Mouse (Mus musculus) CH12.LX (cell line): ENCODE measurements around the gene Zfp277. TPM values are rescaled to one million over a fixed set of nuclear protein-coding genes. Genes with fewer than 3 reads are reported as not detected.

Experiments
- DNase-seq: peaks from one replicate; pipeline ENCODE4 v3.0.0-alpha.2; 2013; ENCODE audit errors: extremely low read depth
- H3K27ac ChIP-seq: 2 replicates; pipeline ENCODE4 v1.5.1; 2012; ENCODE audit warnings: low read depth, mild to moderate bottlenecking, control low read depth, moderate library complexity; ENCODE audit not compliant: insufficient read depth
- H3K27me3 ChIP-seq: replicated peaks from 2 replicates; pipeline ENCODE3; 2012; ENCODE audit warnings: inconsistent platforms
- H3K36me3 ChIP-seq, 2 experiments: replicated peaks in 1 of 2; 2 replicates each; pipeline versions ENCODE3 to v1.6.1; 2012; ENCODE audit warnings: inconsistent platforms in 1 of 2, low read length in 1 of 2, mild to moderate bottlenecking in 1 of 2, mixed read lengths in 1 of 2, moderate library complexity in 1 of 2; ENCODE audit not compliant: control insufficient read depth in 1 of 2, insufficient read depth in 1 of 2
- H3K4me1 ChIP-seq, 2 experiments: 2 replicates each; pipeline ENCODE4 v1.6.1; 2012; ENCODE audit warnings: inconsistent platforms in 1 of 2, moderate library complexity in 1 of 2; ENCODE audit not compliant: insufficient read depth in 2 of 2, control insufficient read depth in 1 of 2
- H3K4me2 ChIP-seq: 2 replicates; pipeline ENCODE4 v1.6.1; 2012; ENCODE audit warnings: low read depth, mild to moderate bottlenecking, control low read depth; ENCODE audit not compliant: poor library complexity, insufficient read depth, severe bottlenecking
- H3K4me3 ChIP-seq, 3 experiments: fragments of 150-350 bp in 1 of 3; sonication (generic) in 1 of 3; replicated peaks in 1 of 3; 2 replicates each; pipeline versions ENCODE3 to v1.5.1; 2011 to 2012; ENCODE audit warnings: low read depth in 2 of 3, low read length in 2 of 3, mild to moderate bottlenecking in 2 of 3, moderate library complexity in 2 of 3, control low read depth in 1 of 3, improper control_type of control experiment in 1 of 3, inconsistent platforms in 1 of 3, mixed read lengths in 1 of 3; ENCODE audit not compliant: poor library complexity in 1 of 3
- H3K79me2 ChIP-seq: replicated peaks from 2 replicates; pipeline ENCODE4 v1.6.1; 2012; ENCODE audit warnings: mild to moderate bottlenecking, moderate library complexity; ENCODE audit not compliant: control insufficient read depth, poor library complexity, insufficient read depth, severe bottlenecking; ENCODE audit errors: extremely low read depth
- H3K9ac ChIP-seq: 2 replicates; pipeline ENCODE4 v1.6.1; 2012; ENCODE audit warnings: low read depth, mild to moderate bottlenecking, control low read depth, moderate library complexity; ENCODE audit not compliant: insufficient read depth
- H3K9me3 ChIP-seq: replicated peaks from 2 replicates; pipeline ENCODE3; 2012; ENCODE audit warnings: low read length, inconsistent platforms, mixed read lengths
- BHLHE40 ChIP-seq: IDR thresholded peaks from 2 replicates; pipeline ENCODE4 v1.6.1; 2011; ENCODE audit warnings: mild to moderate bottlenecking, low read depth, low read length, improper control_type of control experiment
- CHD1 ChIP-seq: IDR thresholded peaks from 2 replicates; pipeline ENCODE4 v1.6.1; 2012; ENCODE audit warnings: low read depth, low read length, improper control_type of control experiment, inconsistent platforms
- E2F4 ChIP-seq: IDR thresholded peaks from 2 replicates; pipeline ENCODE4 v1.6.1; 2011; ENCODE audit warnings: low read depth, low read length, improper control_type of control experiment; ENCODE audit not compliant: insufficient replicate concordance
- EP300 ChIP-seq: IDR thresholded peaks from 2 replicates; pipeline ENCODE4 v1.6.1; 2011; ENCODE audit warnings: low read length, improper control_type of control experiment
- ETS1 ChIP-seq: conservative IDR thresholded peaks from 2 replicates; pipeline ENCODE4 v1.6.1; 2012; ENCODE audit warnings: low read depth, mild to moderate bottlenecking, inconsistent platforms, low read length, improper control_type of control experiment, moderate library complexity
- GABPA ChIP-seq: IDR thresholded peaks from 2 replicates; pipeline ENCODE4 v1.6.1; 2012; ENCODE audit warnings: low read depth, low read length, improper control_type of control experiment, inconsistent platforms; ENCODE audit not compliant: insufficient replicate concordance
- JUND ChIP-seq: conservative IDR thresholded peaks from 2 replicates; pipeline ENCODE4 v1.6.1; 2011; ENCODE audit warnings: low read depth, low read length, improper control_type of control experiment
- MAFK ChIP-seq: IDR thresholded peaks from 2 replicates; pipeline ENCODE4 v1.6.1; 2011; ENCODE audit warnings: low read length, improper control_type of control experiment; ENCODE audit not compliant: insufficient replicate concordance
- MAX ChIP-seq: IDR thresholded peaks from 2 replicates; pipeline ENCODE4 v1.6.1; 2011; ENCODE audit warnings: low read length, improper control_type of control experiment
- MAZ ChIP-seq: IDR thresholded peaks from 2 replicates; pipeline ENCODE4 v1.6.1; 2012; ENCODE audit warnings: low read depth, mild to moderate bottlenecking, inconsistent platforms, low read length, improper control_type of control experiment, moderate library complexity
- MEF2A ChIP-seq: IDR thresholded peaks from 2 replicates; pipeline ENCODE4 v1.6.1; 2014; ENCODE audit warnings: low read depth, mild to moderate bottlenecking, inconsistent platforms, low read length, improper control_type of control experiment, borderline replicate concordance
- RAD21 ChIP-seq: IDR thresholded peaks from 2 replicates; pipeline ENCODE4 v1.6.1; 2011; ENCODE audit warnings: low read depth, mild to moderate bottlenecking, low read length, improper control_type of control experiment, moderate library complexity
- SIN3A ChIP-seq: IDR thresholded peaks from 2 replicates; pipeline ENCODE4 v1.6.1; 2012; ENCODE audit warnings: low read length, improper control_type of control experiment, inconsistent platforms
- SMC3 ChIP-seq: IDR thresholded peaks from 2 replicates; pipeline ENCODE4 v1.6.1; 2011; ENCODE audit warnings: low read depth, low read length, improper control_type of control experiment
- TCF12 ChIP-seq: IDR thresholded peaks from 2 replicates; pipeline ENCODE4 v1.6.1; 2014; ENCODE audit warnings: low read depth, mild to moderate bottlenecking, inconsistent platforms, low read length, improper control_type of control experiment
- USF1 ChIP-seq: IDR thresholded peaks from 2 replicates; pipeline ENCODE4 v1.6.1; 2014; ENCODE audit warnings: low read depth, mild to moderate bottlenecking, inconsistent platforms, low read length, improper control_type of control experiment
- ZC3H11A ChIP-seq: IDR thresholded peaks from 2 replicates; pipeline ENCODE4 v1.6.1; 2012; ENCODE audit warnings: low read depth, mild to moderate bottlenecking, inconsistent platforms, low read length, improper control_type of control experiment
- ZMIZ1 ChIP-seq: IDR thresholded peaks from 2 replicates; pipeline ENCODE4 v1.6.1; 2012; ENCODE audit warnings: low read depth, mild to moderate bottlenecking, inconsistent platforms, low read length, improper control_type of control experiment
- ZNF384 ChIP-seq: IDR thresholded peaks from 2 replicates; pipeline ENCODE4 v1.6.1; 2012; ENCODE audit warnings: low read depth, low read length, improper control_type of control experiment, inconsistent platforms
- dilution Hi-C: fragments of 300-500 bp; cut with MboI; formaldehyde crosslinking; loops from 2 replicates; pipeline ENCODE4 v1.14.3; 2020; ENCODE audit warnings: low sequenced_read_pairs; ENCODE audit not compliant: extremely low pct_unique_long_range_greater_than_20kb, extremely low pct_ligation_motif_present
- in situ Hi-C: fragments of 300-500 bp; cut with MboI; formaldehyde crosslinking; loops from 3 replicates; pipeline ENCODE4 v1.14.3; 2019; ENCODE audit warnings: low sequenced_read_pairs, low pct_ligation_motif_present, low pct_unique_long_range_greater_than_20kb, mixed read lengths
- polyA plus RNA-seq: library from polyadenylated mRNA; unstranded; fragments of >175 nt; gene quantifications from 2 replicates; pipeline ENCODE4 v1.2.1, GENCODE M21; 2012; ENCODE audit warnings: low read depth; ENCODE audit not compliant: insufficient read length
- total RNA-seq, 2 experiments: library from RNA; depleted of rRNA; stranded (reverse); fragments of 300-350 nt in 1 of 2; fragments of >200 nt in 1 of 2; gene quantifications; 2 replicates each; pipeline ENCODE4 v1.2.3; 2012 to 2014

Gene Zfp277
- total and polyA plus RNA-seq, 3 experiments, result 13.7 to 31.2 (median 18.9) TPM

DNA sequence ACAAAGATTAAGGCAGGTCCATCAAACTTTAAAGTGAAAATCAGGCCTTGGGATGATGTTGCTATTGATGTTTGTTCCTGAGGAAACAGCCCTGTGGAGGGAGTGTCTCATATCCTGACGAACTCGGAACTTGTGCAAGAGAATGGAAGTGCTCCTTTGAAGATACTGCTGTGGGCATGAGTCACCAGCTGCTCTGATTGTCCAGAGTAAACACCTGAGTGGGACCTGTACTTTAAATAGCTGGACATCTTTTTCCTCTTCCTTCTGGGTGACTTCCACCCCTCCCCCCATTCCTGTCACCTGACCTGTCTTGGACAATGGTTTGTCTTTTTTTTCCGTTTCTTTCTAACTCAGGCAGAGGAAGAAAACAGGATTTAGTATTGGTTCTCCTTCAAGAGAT, 13.3 kb upstream of the Zfp277 start:
- no peaks in the 10 kb centered on the region for H3K27me3 ChIP-seq
- no peaks in the 10 kb centered on the region for H3K36me3 ChIP-seq
- dilution Hi-C loops, result no loop called here
- no peak overlapping the region for H3K4me2 ChIP-seq
- H3K27ac ChIP-seq, result no peak overlapping the region
- 0 out of 4 replicates have a peak, but pooled peaks cover 0 to 4% of the 10 kb centered on the region in 2 experiments for H3K4me1 ChIP-seq
- no peak overlapping the region for H3K9ac ChIP-seq
- in situ Hi-C loops, result no loop called here
- no peak for TF ChIP-seq GABPA
- no peak for TF ChIP-seq SMC3
- no peak for TF ChIP-seq MAZ
- TF ChIP-seq CHD1, result no peak
- TF ChIP-seq ZMIZ1, result no peak
- TF ChIP-seq E2F4, result no peak
- no peak for TF ChIP-seq BHLHE40
- no peak for TF ChIP-seq ETS1
- TF ChIP-seq EP300, result no peak
- TF ChIP-seq SIN3A, result no peak
- no peak for TF ChIP-seq RAD21
- TF ChIP-seq MEF2A, result no peak
- TF ChIP-seq ZNF384, result no peak
- no peak for TF ChIP-seq TCF12
- no peak for TF ChIP-seq USF1
- TF ChIP-seq MAFK, result no peak
- TF ChIP-seq JUND, result no peak
- TF ChIP-seq MAX, result no peak
- TF ChIP-seq ZC3H11A, result no peak
- DNase-seq, result no peak
- no peaks in the 10 kb centered on the region for H3K79me2 ChIP-seq
- no peaks in the 10 kb centered on the region for H3K9me3 ChIP-seq
- no peak overlapping the region for H3K4me3 ChIP-seq

DNA sequence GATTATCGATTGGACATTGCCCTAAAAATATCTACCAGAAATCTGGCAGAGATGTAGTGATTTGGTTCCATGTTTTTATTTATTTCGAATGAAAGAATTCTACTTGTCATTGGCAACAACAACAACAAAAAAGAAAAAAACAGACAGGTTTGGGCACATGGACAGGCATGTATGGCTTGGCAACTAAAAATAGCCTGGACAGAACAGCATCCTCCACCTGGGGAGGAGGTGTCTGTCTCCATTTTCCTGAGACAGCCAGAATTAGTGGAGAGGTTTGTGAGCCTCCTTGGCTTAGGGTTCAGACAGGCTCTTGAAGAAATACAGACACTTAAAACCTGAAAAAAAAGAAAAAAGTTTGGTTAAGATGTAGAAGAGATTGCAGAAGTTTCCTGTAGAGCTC, 10.8 kb upstream of the Zfp277 start:
- no peak for TF ChIP-seq MEF2A
- TF ChIP-seq SIN3A, result no peak
- TF ChIP-seq MAFK, result no peak
- TF ChIP-seq JUND, result no peak
- TF ChIP-seq E2F4, result no peak
- no peak for TF ChIP-seq BHLHE40
- no peaks in the 10 kb centered on the region for H3K9me3 ChIP-seq
- H3K27me3 ChIP-seq, result no peaks in the 10 kb centered on the region
- dilution Hi-C loops, result no loop called here
- H3K4me3 ChIP-seq, result no peak overlapping the region
- H3K4me1 ChIP-seq, result 0 out of 4 replicates have a peak, but pooled peaks cover 0 to 4% of the 10 kb centered on the region in 2 experiments
- no peak overlapping the region for H3K9ac ChIP-seq
- H3K4me2 ChIP-seq, result no peak overlapping the region
- no peaks in the 10 kb centered on the region for H3K36me3 ChIP-seq
- in situ Hi-C loops, result no loop called here
- H3K79me2 ChIP-seq, result no peaks in the 10 kb centered on the region
- no peak overlapping the region for H3K27ac ChIP-seq
- no peak for DNase-seq
